Comparison of ENCODE assay signal across 23 mouse cellular contexts in the genomic region with DNA sequence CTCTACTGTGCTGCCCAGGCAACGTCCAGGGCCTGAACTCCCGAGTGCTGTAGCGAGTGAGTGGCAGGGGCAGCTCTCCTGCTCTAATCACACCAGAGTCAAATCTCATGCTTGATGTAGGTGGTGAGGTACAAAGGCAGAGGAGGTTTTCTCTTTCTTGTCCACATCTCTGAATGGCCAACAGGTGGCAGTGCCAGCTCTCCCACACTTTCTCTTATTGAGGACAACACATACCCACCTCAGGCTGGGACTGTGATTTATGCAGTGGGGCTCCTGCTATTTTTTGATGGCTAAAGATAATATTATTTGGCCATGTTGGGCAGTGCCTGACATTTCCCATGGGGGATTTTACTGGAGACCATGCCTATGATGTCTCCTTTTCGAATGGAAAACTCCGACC.
DNase-seq lines count a peak whose midpoint lies in the region; ATAC-seq and TF ChIP-seq lines count a peak whose summit lies in the region.
"Had no signal": no experiment of that assay in that cellular context is flagged by ENCODE, and none has a peak within 500 bp of the region (broad histone marks: within the 10 kb centered on the region; RNA-seq: fewer than 3 reads in every experiment).

No protein-coding gene starts in this region.

- no peaks in the 10 kb centered on the region for H3K9me3 ChIP-seq in midbrain, postnatal 0 days (ENCODE audit: low read length)
- no peaks in the 10 kb centered on the region for H3K9me3 ChIP-seq in midbrain, embryonic 14.5 days (ENCODE audit: control insufficient read depth, low read length)
- H3K9me3 ChIP-seq: embryonic facial prominence, embryonic 10.5 days; hindbrain, embryonic 15.5 days; liver, embryonic 13.5 days; megakaryocyte, embryonic 14.5 days; stomach, embryonic 15.5 days had no signal

- H3K27ac ChIP-seq in midbrain, postnatal 0 days (ENCODE audit: low read depth, low read length), result no peak overlapping the region
- no peak overlapping the region for H3K27ac ChIP-seq in midbrain, embryonic 14.5 days (replicated peaks; ENCODE audit: low read depth, low read length)
- H3K27ac ChIP-seq: embryonic facial prominence, embryonic 10.5 days; hindbrain, embryonic 15.5 days; left cerebral cortex, adult 2 months; liver, embryonic 13.5 days; stomach, embryonic 15.5 days had no signal

- TF ChIP-seq CTCF in midbrain, postnatal 0 days (IDR thresholded peaks at IDR 0.05), result peak; percentile 42; the same call in 1 of the 2 replicates

- no peak overlapping the region for H3K9ac ChIP-seq in midbrain, postnatal 0 days (replicated peaks; ENCODE audit: low read length, poor library complexity, severe bottlenecking)
- H3K9ac ChIP-seq in midbrain, embryonic 14.5 days (replicated peaks; ENCODE audit: low read length), result no peak overlapping the region
- H3K9ac ChIP-seq: hindbrain, embryonic 15.5 days; liver, embryonic 13.5 days; stomach, embryonic 15.5 days had no signal

- peak; percentile 5 for DNase-seq in adrenal gland, postnatal 10 days
- no peak for DNase-seq in adrenal gland, postnatal 4 days (ENCODE audit: low spot score in 2 of 2)
- peak; percentile 13 for DNase-seq in kidney, postnatal 10 days
- no peak for DNase-seq in kidney, adult 18-20 months
- DNase-seq in midbrain, postnatal 0 days (ENCODE audit: low spot score), result no peak
- DNase-seq in midbrain, embryonic 14.5 days, result no peak
- DNase-seq in Muller cell, postnatal 12 days (ENCODE audit: inconsistent ontology term), result no peak
- DNase-seq: cerebellum, adult 11-12 months; cerebellum, postnatal 36 days; gastrocnemius, postnatal 25 days; heart, postnatal 14 days; kidney, adult 8-10 months; liver, embryonic 13.5 days; right cerebral cortex, adult 18-20 months had no signal

- WGBS in midbrain, postnatal 0 days, result 88% methylated on average over 5 of the region's 5 CpGs
- WGBS in midbrain, embryonic 14.5 days, result 88% methylated on average over 5 of the region's 5 CpGs

- H3K4me1 ChIP-seq in midbrain, postnatal 0 days (ENCODE audit: insufficient read depth, low read length), result no peaks in the 10 kb centered on the region
- H3K4me1 ChIP-seq in midbrain, embryonic 14.5 days (ENCODE audit: control insufficient read depth, insufficient read depth, low read length), result no peaks in the 10 kb centered on the region
- H3K4me1 ChIP-seq: hindbrain, embryonic 15.5 days; liver, embryonic 13.5 days; megakaryocyte, embryonic 14.5 days; stomach, embryonic 15.5 days had no signal

- no peaks in the 10 kb centered on the region for H3K27me3 ChIP-seq in midbrain, postnatal 0 days (ENCODE audit: insufficient read depth, low read length)
- H3K27me3 ChIP-seq in midbrain, embryonic 14.5 days (ENCODE audit: control insufficient read depth, insufficient read depth, low read length), result no peaks in the 10 kb centered on the region
- H3K27me3 ChIP-seq: hindbrain, embryonic 15.5 days; liver, embryonic 13.5 days; megakaryocyte, embryonic 14.5 days; stomach, embryonic 15.5 days had no signal

- H3K4me2 ChIP-seq in midbrain, postnatal 0 days (ENCODE audit: low read depth, low read length, poor library complexity, severe bottlenecking), result no peak overlapping the region
- no peak overlapping the region for H3K4me2 ChIP-seq in midbrain, embryonic 14.5 days (ENCODE audit: low read length)
- H3K4me2 ChIP-seq: hindbrain, embryonic 15.5 days; liver, embryonic 13.5 days; stomach, embryonic 15.5 days had no signal

- ATAC-seq in midbrain, postnatal 0 days (ENCODE audit: low FRiP score), result no peak
- ATAC-seq in midbrain, embryonic 14.5 days (ENCODE audit: low FRiP score, low TSS enrichment), result no peak
- 0 out of 2 replicates have a peak, but pooled peaks have one; percentile 42 for ATAC-seq in megakaryocyte progenitor cell, adult 5-6 weeks (replicated peaks; ENCODE audit: poor library complexity)
- ATAC-seq: activated CD4-positive, CD25-positive, alpha-beta regulatory T cell, adult 4 months; forebrain, embryonic 14.5 days; midbrain, embryonic 16.5 days had no signal

- H3K4me3 ChIP-seq in midbrain, postnatal 0 days (ENCODE audit: low read depth, low read length), result no peak overlapping the region
- no peak overlapping the region for H3K4me3 ChIP-seq in midbrain, embryonic 14.5 days (replicated peaks; ENCODE audit: low read depth, low read length)
- H3K4me3 ChIP-seq: embryonic facial prominence, embryonic 10.5 days; hindbrain, embryonic 15.5 days; left cerebral cortex, adult 2 months; liver, embryonic 13.5 days; megakaryocyte, embryonic 14.5 days; stomach, embryonic 15.5 days had no signal

- no peaks in the 10 kb centered on the region for H3K36me3 ChIP-seq in midbrain, postnatal 0 days (ENCODE audit: insufficient read depth, low read length)
- H3K36me3 ChIP-seq in midbrain, embryonic 14.5 days (ENCODE audit: control insufficient read depth, insufficient read depth, low read length), result no peaks in the 10 kb centered on the region
- H3K36me3 ChIP-seq: embryonic facial prominence, embryonic 10.5 days; hindbrain, embryonic 15.5 days; liver, embryonic 13.5 days; stomach, embryonic 15.5 days had no signal

Comparison
In these comparisons a context has a peak if more than half of its experiments do, and no peak if none do; other contexts are left out.
1. DNase-seq: peak in adrenal gland, postnatal 10 days (single experiment) and kidney, postnatal 10 days (single experiment); none in adrenal gland, postnatal 4 days (0 of 2), kidney, adult 18-20 months (single experiment), midbrain, postnatal 0 days (single experiment), midbrain, embryonic 14.5 days (single experiment) and Muller cell, postnatal 12 days (single experiment).